Mouse (Mus musculus) stomach, postnatal 0 days (tissue): ENCODE results near the gene Txndc2. TPM values are rescaled to one million over a fixed set of nuclear protein-coding genes. Genes with fewer than 3 reads are reported as not detected.

Experiments used
- ATAC-seq: fragments of 200-750 bp; cut with Nextera tagmentation; 2 replicates; pipeline ENCODE4 v1.8.0; 2017; ENCODE audit not compliant: low FRiP score, low TSS enrichment
- DNase-seq: peaks from one replicate; pipeline ENCODE4 v3.0.0-alpha.2; 2016; ENCODE audit warnings: low spot score
- H3K27ac ChIP-seq: fragments of 300-500 bp; sonication (generic); replicated peaks from 2 replicates; pipeline ENCODE4 v1.5.1; 2014; ENCODE audit warnings: mild to moderate bottlenecking, control low read depth
- H3K27me3 ChIP-seq: fragments of 300-500 bp; sonication (generic); 2 replicates; pipeline ENCODE4 v1.6.1; 2014; ENCODE audit warnings: low read length; ENCODE audit not compliant: control insufficient read depth, insufficient read depth
- H3K36me3 ChIP-seq: fragments of 300-500 bp; sonication (generic); 2 replicates; pipeline ENCODE4 v1.6.1; 2014; ENCODE audit warnings: low read length, mixed read lengths; ENCODE audit not compliant: control insufficient read depth, insufficient read depth
- H3K4me1 ChIP-seq: fragments of 300-500 bp; sonication (generic); replicated peaks from 2 replicates; pipeline ENCODE4 v1.6.1; 2014; ENCODE audit warnings: antibody characterized with exemption; ENCODE audit not compliant: control insufficient read depth, insufficient read depth
- H3K4me2 ChIP-seq: fragments of 300-500 bp; sonication (generic); replicated peaks from 2 replicates; pipeline ENCODE4 v1.6.1; 2014; ENCODE audit warnings: low read depth, mild to moderate bottlenecking, control low read depth, moderate library complexity
- H3K4me3 ChIP-seq: fragments of 300-500 bp; sonication (generic); 2 replicates; pipeline ENCODE4 v1.5.1; 2014; ENCODE audit warnings: low read depth, low read length, control low read depth
- H3K9ac ChIP-seq: fragments of 300-500 bp; sonication (generic); 2 replicates; pipeline ENCODE4 v1.6.1; 2014; ENCODE audit warnings: mild to moderate bottlenecking, low read length, control low read depth, mixed read lengths
- H3K9me3 ChIP-seq: fragments of 300-500 bp; sonication (generic); 2 replicates; pipeline ENCODE4 v1.6.1; 2016; ENCODE audit warnings: low read length; ENCODE audit not compliant: control insufficient read depth
- CTCF ChIP-seq: IDR thresholded peaks from 2 replicates; pipeline ENCODE4 v1.5.1; 2016; ENCODE audit warnings: antibody characterized with exemption, low read depth, mild to moderate bottlenecking, moderate library complexity
- EP300 ChIP-seq: optimal IDR thresholded peaks from 2 replicates; pipeline ENCODE3; 2016; ENCODE audit warnings: antibody characterized with exemption
- WGBS: fragments of 180-500 bp; shearing (Covaris S2); extraction: QIAGEN DNeasy Blood & Tissue Kit; methylation state at CpG from one replicate; pipeline ENCODE4 v1.1.7; 2014; 5-methylcytosine and 5-hydroxymethylcytosine counted together
- polyA plus RNA-seq: library from polyadenylated mRNA; unstranded; fragments of >200 nt; fragmentation: Nextera tagmentation; extraction: Ambion mirVana; gene quantifications from 2 replicates; pipeline ENCODE4 v1.2.1, GENCODE M21; 2015

The Txndc2 gene
- polyA plus RNA-seq, 1 experiment from 2014 or later: not detected

DNA sequence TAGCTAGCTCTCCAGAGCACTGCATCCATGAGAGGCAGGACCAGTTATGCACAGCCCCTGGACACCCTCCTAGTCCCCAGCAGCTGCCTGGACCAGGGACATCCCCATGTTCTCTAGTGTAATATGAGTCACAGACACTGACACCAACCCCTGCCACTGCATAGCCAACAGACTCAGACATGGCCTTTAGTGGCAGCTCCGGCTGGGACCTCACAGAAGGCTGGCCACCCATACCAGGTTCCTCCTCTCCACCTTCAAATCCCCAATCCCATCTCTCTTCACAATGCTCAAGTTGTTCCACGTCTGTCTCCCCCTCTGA, 7.2 kb upstream of the Txndc2 start:
- H3K27ac ChIP-seq: no peak overlapping the region
- WGBS: 97% methylated on average over 2 of the region's 2 CpGs
- no peaks in the 10 kb centered on the region for H3K9me3 ChIP-seq
- no peaks in the 10 kb centered on the region for H3K27me3 ChIP-seq
- no peak overlapping the region for H3K9ac ChIP-seq
- no peaks in the 10 kb centered on the region for H3K4me1 ChIP-seq
- DNase-seq (no peak), ATAC-seq (no peak)
- H3K4me2 ChIP-seq: no peak overlapping the region
- no peak overlapping the region for H3K4me3 ChIP-seq
- no peaks in the 10 kb centered on the region for H3K36me3 ChIP-seq
- TF ChIP-seq CTCF (no peak), EP300 (no peak)

DNA sequence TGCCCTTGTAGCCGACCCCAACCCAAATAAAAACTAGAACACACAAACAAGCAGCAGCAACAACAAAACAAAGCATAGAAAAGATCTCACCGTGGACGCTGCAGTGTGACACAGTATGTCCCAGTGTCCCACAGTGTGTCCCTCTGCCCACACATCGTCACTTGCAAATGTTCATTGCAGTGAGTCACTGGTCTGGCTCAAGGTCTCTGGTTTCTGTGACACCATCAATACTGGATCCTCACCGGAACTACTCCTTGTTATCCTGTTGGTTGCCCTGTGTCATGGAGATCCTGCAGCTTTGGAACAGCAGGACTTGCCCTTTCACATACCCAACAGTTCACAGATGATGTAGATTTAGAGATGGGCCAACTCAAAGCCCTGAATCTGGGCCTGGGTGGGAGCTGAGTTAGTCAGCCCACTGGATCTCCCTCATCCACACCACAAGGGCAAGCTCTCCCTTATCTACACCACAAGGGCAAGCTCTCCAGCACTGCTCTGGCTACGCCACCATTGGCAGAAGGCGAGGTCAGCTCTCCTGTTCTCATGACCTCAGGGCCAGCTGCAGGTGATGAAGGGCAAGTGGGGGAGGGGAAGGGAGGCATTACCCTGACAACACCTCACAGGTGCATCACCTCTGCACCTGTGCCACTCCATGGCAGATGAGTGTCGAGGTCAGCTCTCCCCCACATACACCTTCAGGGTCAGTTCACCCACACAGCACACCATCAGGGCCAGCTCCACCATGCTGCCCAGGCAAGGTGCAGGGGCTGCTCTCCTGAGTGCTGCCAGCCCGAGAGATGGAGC, 6.6 kb upstream of the Txndc2 start:
- H3K27ac ChIP-seq: no peak overlapping the region
- ATAC-seq: peak; percentile 53; the same call in 1 of the 2 replicates
- WGBS: 90% methylated on average over 9 of the region's 9 CpGs

DNA sequence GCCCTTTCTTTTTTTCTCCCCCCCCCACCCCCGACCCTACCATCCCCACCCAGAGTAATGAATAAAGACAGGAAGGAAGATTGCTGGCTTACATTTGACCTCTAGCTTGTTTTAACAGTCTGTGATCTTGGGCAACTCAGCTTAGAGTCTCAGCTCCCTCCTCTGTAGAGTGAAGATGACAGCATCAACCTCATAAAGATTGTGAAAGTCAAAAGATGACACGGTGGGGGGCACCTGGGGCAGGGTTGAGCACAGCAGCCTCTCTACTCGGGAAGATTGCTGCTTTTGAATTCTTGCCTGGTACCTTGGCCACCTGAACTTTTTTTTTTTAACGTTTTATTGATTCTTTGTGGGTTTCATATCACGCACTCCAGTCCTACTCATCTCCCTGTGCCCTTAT, 6.0 kb upstream of the Txndc2 start:
- no peak for DNase-seq
- WGBS: 60% methylated on average over 5 of the region's 5 CpGs
- TF ChIP-seq EP300 (no peak), CTCF (no peak)

More for the DNA sequence above, 6.6 kb upstream of the Txndc2 start:
- Histone ChIP-seq H3K9me3 (no peaks in the 10 kb centered on the region), H3K4me3 (no peak overlapping the region), H3K9ac (no peak overlapping the region), H3K27me3 (no peaks in the 10 kb centered on the region), H3K4me1 (no peaks in the 10 kb centered on the region), H3K4me2 (no peak overlapping the region), H3K36me3 (no peaks in the 10 kb centered on the region)
- no peak for DNase-seq
- TF ChIP-seq CTCF (no peak), EP300 (no peak)

DNA sequence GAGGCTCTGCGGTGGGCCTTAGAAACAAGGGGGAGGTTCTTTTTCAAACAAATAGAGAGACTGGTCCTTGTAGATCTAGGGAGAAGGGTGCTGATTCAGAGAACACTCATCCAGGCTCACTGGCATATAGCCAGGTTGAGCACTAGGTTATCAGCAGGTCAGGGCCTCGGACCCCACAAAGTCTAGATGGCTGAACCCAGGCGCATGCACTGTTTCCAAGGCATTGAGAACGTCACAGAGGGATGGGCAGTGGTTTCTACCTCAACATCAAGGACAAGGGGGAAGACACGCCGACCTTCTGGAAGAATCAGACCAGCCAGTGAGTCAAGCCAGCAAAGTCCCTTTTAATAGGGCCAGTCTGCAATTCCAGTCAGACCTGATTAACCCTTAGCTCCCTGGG, 5.3 kb upstream of the Txndc2 start:
- Histone ChIP-seq H3K9ac (no peak overlapping the region), H3K4me2 (no peak overlapping the region), H3K27ac (no peak overlapping the region; the same call in 1 of the 2 replicates), H3K4me1 (no peaks in the 10 kb centered on the region; the same call in 1 of the 2 replicates), H3K4me3 (no peak overlapping the region), H3K9me3 (no peaks in the 10 kb centered on the region), H3K36me3 (no peaks in the 10 kb centered on the region), H3K27me3 (no peaks in the 10 kb centered on the region)
- no peak for ATAC-seq
- 66% methylated on average over 6 of the region's 6 CpGs for WGBS
- DNase-seq: peak; percentile 23
- no peak for TF ChIP-seq CTCF
- TF ChIP-seq EP300: no peak

More for the DNA sequence above, 6.0 kb upstream of the Txndc2 start:
- H3K4me3 ChIP-seq: no peak overlapping the region
- no peaks in the 10 kb centered on the region; the same call in 1 of the 2 replicates for H3K4me1 ChIP-seq
- no peaks in the 10 kb centered on the region for H3K9me3 ChIP-seq
- no peak overlapping the region for H3K4me2 ChIP-seq
- no peak for ATAC-seq
- H3K9ac ChIP-seq: no peak overlapping the region
- H3K36me3 ChIP-seq: no peaks in the 10 kb centered on the region
- no peaks in the 10 kb centered on the region for H3K27me3 ChIP-seq
- no peak overlapping the region for H3K27ac ChIP-seq

DNA sequence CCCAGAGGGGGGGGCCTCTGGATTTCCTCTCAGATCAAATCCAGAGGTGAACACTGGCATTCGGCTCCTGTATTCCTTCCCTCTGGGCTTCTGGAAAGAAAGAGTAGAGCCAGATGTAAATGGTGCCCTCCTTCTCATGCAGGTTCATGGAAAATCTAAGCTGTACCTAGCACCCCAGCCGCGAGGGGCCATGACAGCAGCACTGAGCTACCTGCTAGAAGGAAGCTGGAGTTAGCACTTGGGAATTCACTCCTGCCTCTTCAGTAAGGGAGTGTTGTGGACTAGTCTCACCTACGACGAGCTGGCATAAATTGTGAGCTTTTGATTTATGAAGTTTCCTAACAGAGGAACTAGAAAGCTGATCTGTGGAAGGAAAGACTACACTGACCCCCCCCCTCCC, 1.6 kb upstream of the Txndc2 start:
- TF ChIP-seq CTCF (no peak), EP300 (no peak)
- ATAC-seq (no peak), DNase-seq (peak; percentile 29)
- Histone ChIP-seq H3K4me2 (peak overlapping the region; percentile 34), H3K9me3 (no peaks in the 10 kb centered on the region), H3K4me1 (no peaks in the 10 kb centered on the region; the same call in 1 of the 2 replicates), H3K27me3 (no peaks in the 10 kb centered on the region), H3K9ac (0 out of 2 replicates have a peak overlapping the region, but pooled peaks have one; percentile 18), H3K36me3 (no peaks in the 10 kb centered on the region), H3K27ac (peak overlapping the region; percentile 81), H3K4me3 (0 out of 2 replicates have a peak overlapping the region, but pooled peaks have one; percentile 10)
- 52% methylated on average over 5 of the region's 5 CpGs for WGBS

DNA sequence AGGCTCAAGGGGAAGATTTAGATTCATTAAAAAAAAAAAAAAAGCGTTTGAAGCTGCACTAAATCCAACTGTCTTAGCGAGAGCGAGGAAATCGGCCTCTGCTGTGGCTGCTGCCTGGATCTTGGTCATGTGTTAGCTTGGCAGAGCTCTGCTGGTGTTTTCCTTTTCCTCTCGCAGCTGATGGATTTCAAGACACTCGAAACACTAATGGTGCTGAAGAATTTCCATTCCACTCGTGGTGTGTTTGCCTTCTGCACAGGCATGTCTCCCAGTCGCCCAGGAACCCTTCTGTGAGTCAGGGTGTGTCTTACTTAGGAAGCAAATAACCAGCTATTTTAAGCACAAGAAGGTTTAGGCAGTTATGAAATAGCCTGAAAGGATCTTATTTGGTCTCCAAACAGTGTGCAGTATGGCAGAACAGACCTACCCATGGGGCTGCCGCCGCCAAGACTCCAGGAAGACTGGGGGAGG, 1.1 kb upstream of the Txndc2 start:
- H3K27me3 ChIP-seq: no peaks in the 10 kb centered on the region
- peak; percentile 74 for ATAC-seq
- 16% methylated on average over 10 of the region's 10 CpGs for WGBS

More for the DNA sequence above, 1.1 kb upstream of the Txndc2 start:
- no peak for TF ChIP-seq EP300
- no peak for TF ChIP-seq CTCF
- Histone ChIP-seq H3K27ac (peak overlapping the region; percentile 81), H3K4me3 (0 out of 2 replicates have a peak overlapping the region, but pooled peaks have one; percentile 10), H3K9me3 (no peaks in the 10 kb centered on the region), H3K4me2 (peak overlapping the region; percentile 34), H3K4me1 (no peaks in the 10 kb centered on the region; the same call in 1 of the 2 replicates), H3K36me3 (no peaks in the 10 kb centered on the region), H3K9ac (0 out of 2 replicates have a peak overlapping the region, but pooled peaks have one; percentile 18)
- peak; percentile 57 for DNase-seq
